Mouse (Mus musculus) frontal cortex, postnatal 25 days (tissue): ENCODE data around the gene Tmem260.
A peak's percentile ranks its signal among the peaks of the same experiment; 100 is the strongest.
"Not testable (repeated sequence)": the region's sequence is repeated elsewhere in the genome, so short reads cannot be mapped to it uniquely, and the experiment has no call there.

Experiments used
- DNase-seq, 2 experiments: peaks; one replicate each; pipeline ENCODE4 v3.0.0; 2022; ENCODE audit warnings: low spot score in 2 of 2

Tmem260 gene

DNA sequence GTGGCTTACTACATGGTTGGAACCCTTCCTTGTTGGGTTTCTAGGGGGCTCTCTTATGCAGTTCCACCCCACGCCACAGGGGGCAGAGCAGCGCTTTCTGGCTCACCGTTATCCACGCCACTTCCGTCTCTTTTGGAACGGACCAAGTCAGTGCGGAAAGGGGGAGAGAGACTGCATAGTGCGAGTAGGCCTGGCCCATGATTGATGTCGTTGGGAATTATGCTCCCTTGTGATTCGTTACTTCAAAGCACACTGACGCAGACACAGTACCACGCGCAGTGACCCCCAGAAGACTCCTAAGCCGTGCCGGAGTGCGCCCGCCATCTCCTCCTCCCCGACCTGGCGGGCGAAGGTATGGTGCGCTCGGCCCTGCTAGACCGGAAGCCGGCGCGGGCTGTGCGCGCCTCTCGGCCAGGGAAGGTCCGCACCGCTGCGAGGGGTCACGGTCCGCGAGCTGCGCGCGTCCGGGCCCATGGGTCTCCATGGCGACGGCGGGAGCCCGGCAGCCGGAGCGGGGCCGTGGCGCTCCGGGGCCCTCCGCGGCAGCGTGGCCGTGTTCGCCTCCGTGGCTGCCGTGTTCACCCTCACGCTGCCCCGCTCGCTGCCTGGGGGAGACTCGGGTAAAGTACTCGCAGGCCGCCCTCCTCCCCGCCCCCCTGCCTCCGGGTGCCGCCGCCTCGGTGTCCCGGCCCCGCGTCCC, at the start of gene Tmem260:
Tmem260 (plus strand) TSS at position 141 of the 700 bp plus-strand sequence.
- DNase-seq, result peak; percentile 91 to 92

DNA sequence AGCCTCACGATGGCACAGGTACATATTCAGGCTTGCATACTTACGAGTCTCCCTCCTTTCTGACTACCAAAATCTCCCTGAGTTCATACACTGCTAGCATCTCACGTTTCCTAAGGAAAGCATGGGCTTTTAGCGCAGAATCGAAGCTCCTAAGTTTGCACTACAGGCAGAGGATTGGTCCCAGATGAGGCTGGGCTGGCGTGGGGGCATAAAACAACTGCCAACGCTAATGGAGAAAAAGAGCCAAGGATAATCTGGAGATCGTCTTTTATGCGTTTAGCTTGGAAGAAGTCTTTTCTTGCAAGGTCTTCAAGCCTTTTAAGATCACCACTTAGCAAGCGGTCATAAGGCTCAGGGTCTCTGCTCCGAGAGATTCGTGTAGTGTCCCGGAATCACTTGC, 39.8 kb upstream of the Tmem260 start:
- DNase-seq, result no peak

DNA sequence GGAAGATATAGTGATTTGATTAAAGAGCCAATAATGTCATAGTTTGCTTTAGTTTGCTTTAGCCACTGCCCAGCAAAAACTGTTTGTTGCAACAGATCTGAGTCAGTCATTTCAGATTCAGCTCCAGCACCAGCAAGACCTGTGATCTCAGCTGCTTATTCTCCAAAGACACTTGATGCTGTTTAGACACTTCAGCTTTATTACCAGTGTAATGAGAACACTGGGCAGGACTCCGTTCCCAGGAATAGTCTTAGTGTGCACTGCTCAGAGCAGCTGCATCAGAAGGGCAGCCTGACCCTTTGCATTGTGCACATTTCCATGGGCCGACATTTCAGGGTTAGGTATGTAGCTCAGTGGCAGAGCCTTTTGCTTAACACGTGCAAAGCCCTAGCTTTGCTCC, 28.9 kb upstream of the Tmem260 start:
- no peak for DNase-seq

- DNase-seq, result no peak
Observed at GRCm38 (mm10) chr14:48418264-48418663, 27.7 kb upstream of the Tmem260 start.

DNA sequence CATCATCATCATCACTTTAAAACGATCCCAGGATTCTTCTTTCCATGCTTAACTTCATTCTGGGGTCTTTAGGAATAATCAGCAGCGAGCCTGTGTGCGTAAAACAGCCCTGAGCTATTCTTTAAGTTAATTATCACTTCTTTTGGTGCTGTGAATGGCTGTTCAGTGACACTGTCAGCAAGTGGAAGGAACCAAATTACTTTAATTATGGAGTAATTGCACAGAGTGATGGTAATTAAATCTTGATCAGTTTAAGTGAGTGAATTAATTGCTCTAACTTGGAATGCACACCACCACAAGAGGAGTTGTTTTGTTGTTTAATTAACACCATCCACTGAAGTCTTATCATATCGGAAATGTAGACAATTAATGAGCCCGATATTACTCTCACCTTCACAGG, 27.3 kb upstream of the Tmem260 start:
- DNase-seq, result no peak

DNA sequence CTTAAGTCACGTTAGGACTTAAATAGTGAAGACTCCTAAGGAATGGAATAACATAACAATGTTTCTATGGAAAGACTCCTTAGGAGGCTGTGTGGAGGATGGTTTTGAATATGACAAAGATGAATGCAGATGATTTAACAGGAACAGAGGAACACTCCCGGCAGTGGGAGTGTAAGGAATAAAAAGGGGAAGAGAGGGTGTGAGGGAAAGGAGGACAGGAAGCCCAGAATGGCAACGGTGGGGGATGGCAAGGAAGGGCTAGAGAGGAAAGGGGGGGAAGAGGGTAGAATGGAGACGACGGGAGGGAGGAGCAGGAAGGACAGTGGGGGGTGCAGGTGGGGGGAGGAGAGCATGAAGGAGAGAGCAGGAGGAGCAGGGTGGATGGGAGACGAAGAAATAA, 24.4 kb upstream of the Tmem260 start:
- peak in 1 of 2 experiments; percentile 8 for DNase-seq

DNA sequence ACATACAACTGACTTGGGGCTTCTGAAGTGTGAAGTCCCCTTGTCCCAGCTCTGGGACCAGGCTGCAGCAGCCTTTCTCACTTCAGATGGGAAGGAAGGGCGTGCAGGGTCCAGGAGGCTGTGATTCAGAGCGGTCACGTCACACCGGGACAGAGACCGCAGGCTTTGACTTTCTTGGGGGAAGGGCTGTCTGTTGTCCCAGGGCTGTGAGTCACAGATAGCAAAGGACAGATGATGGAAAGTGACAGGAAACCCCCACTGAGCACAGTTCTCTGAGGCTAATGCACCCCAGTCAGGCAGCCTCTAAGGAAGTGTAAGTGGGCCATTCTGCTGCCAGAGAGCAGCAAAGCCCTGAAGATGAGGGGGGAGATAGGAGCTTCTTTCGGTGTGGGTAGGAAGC, 23.9 kb upstream of the Tmem260 start:
- peak; percentile 6 to 20 for DNase-seq

- no peak for DNase-seq
Observed at GRCm38 (mm10) chr14:48422436-48422835, 23.5 kb upstream of the Tmem260 start.

DNA sequence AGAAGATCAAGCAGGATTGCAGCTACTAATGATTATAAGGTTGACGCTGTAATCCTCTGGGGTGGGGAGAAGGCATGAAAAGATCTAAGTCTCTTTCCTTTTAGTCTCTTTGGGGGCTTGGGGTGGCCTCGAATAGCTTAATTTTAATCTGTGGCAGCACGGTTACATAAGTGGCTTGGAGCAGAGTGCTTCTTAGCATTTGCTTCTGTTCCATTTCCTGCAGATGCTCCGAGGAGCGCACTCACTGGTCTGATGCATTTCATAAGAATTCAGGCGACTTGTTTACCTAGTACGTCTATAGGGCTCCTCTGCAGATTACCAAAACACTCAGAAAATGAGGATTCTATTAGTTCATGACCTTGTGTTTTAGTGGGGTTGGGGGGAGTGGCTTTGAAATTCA, 23.0 kb upstream of the Tmem260 start:
- DNase-seq, result no peak

DNA sequence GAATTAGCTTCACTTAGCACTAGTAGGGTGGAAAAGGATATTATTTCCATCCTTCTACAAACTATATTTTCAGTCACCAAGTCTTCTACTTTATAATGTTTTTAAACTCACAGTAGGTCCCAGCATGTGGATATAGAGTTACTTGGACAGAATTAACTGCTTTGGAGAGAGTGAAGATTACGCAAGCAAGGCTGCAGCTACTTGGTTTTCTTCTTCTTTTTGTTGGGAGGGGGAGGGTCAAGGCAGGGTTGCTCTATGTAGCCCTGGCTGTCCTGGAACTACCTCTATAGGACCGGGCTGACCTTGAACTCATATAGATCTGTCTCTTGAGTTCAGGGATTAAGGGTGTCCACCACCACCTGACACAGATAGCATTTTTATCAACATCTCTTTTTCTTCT, 13.9 kb upstream of the Tmem260 start:
- no peak for DNase-seq

DNA sequence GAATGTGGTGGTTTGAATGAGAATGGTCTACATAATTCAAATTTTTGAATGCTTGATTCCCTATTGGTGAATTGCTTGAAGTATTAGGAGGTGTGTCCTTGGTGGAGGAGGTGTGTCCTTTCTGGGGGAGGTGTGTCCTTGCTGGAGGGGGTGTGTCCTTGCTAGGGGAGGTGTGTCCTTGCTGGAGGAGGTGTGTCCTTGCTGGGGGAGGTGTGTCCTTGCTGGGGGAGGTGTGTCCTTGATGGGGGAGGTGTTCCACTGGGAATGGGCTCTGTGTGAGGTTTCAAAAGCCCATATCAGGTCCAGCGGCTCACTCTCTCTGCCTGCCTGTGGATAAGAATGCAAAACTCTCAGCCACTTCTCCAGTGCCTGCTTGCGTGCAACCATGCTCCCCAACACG, 2.1 kb upstream of the Tmem260 start:
- DNase-seq, result no peak

- no peak for DNase-seq
Observed at GRCm38 (mm10) chr14:48451966-48452407, 6.1 kb downstream of the Tmem260 start.

DNA sequence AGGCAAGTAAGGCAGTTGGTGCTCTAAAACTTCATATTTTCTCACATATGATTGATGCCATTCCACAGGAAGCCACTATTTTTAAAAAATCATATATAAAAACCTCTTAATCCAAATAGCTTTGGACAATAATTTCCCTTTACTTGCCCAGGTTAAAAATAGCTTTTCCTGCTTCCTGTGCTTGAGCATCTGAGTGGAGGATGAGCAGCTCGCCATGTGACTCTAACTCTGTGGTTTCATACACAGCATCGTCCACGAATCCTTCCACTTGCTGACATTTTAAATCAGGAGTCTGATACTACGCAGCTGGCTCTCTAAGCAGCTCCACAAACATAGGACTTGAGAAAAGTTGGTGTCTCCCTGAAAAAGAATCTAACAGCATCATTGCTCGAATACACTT, 7.5 kb downstream of the Tmem260 start:
- no peak for DNase-seq

- DNase-seq, result no peak
Observed at GRCm38 (mm10) chr14:48456305-48457092, 10.6 kb downstream of the Tmem260 start.

GRCm38 (mm10) chr14:48457288-48457938, 11.5 kb downstream of the Tmem260 start:
- DNase-seq, result no peak

GRCm38 (mm10) chr14:48458901-48459300, 13.0 kb downstream of the Tmem260 start:
- DNase-seq, result no peak

- no peak for DNase-seq
Observed at GRCm38 (mm10) chr14:48468339-48468738, 22.4 kb downstream of the Tmem260 start.

DNA sequence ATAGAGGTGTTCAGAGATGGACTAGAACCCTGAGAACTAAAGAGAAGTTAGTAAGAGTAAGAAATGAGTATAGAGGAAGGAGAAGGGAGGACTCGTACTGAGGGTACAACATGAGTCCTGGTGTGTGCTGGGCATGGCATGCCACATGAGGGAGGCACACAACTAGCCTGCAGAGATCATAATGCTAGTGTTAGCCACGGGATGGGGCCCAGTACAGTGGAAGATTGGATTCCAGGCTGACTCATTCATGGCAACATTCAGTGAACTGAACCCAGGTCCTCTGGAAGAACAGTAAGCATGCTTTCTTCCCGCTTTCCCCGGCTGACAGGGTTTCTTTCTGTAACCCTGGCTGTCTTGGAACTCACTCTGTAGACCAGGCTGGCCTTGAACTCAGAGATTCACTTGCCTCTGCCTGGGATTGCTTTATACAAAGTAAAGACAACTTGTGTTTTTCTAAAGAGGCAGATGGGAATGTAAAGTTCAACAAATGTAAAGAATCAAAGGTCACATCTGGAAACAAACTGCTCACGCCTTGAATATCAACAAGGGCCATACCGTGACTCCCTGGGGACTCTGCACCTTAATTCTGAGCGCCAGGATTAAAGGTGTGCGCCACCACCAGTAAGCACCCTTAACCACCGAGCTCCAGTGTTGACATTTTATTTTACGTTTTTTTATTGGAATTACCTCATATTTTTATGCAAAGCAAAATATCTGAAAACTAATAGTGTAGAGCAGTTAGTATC, 25.0 kb downstream of the Tmem260 start:
- no peak for DNase-seq

GRCm38 (mm10) chr14:48472179-48472578, 26.3 kb downstream of the Tmem260 start:
- DNase-seq, result peak; percentile 34 to 52

DNA sequence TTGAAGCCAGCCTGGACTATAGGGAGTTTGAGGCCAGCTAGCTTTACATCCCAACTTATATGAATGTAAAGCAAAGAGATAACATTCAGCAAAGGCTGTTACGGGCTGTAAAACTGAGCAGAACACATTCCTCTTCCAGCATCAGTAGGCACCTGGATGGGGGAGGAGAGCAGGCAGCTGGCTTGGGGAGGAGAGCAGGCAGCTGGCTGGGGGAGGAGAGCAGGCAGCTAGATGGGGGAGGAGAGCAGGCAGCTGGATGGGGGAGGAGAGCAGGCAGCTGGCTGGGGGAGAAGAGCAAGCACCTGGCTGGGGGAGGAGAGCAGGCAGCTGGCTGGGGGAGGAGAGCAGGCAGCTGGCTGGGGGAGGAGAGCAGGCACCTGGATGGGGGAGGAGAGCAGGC, 29.4 kb downstream of the Tmem260 start:
- no peak for DNase-seq

GRCm38 (mm10) chr14:48475834-48476233, 29.9 kb downstream of the Tmem260 start:
- not testable (repeated sequence) for DNase-seq

DNA sequence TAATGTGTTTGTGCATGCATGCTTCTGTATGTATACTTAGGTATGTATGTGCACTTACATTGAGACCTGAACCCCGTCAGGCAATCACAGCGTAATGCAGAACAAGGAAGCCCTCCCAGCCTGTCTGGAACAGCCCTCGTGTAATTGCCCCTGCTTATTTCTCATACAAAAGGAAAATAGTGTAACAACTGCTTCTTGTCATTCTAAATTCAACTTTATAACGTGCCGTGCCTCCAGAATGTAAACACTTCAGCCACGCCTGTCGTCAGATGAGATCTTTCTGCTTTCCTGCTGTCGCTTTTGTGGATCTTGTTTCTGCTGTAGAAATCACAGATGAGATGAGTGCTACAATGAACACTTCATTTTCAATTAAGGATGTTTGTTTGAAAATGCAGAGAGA, 30.4 kb downstream of the Tmem260 start:
- DNase-seq, result no peak
